Mouse (Mus musculus): ENCODE measurements around the gene Stx19. TPM values are rescaled to one million over a fixed set of nuclear protein-coding genes. Genes with fewer than 3 reads are reported as not detected.

The Stx19 gene
- total RNA-seq, 2 experiments from 2014 or later: not detected

DNA sequence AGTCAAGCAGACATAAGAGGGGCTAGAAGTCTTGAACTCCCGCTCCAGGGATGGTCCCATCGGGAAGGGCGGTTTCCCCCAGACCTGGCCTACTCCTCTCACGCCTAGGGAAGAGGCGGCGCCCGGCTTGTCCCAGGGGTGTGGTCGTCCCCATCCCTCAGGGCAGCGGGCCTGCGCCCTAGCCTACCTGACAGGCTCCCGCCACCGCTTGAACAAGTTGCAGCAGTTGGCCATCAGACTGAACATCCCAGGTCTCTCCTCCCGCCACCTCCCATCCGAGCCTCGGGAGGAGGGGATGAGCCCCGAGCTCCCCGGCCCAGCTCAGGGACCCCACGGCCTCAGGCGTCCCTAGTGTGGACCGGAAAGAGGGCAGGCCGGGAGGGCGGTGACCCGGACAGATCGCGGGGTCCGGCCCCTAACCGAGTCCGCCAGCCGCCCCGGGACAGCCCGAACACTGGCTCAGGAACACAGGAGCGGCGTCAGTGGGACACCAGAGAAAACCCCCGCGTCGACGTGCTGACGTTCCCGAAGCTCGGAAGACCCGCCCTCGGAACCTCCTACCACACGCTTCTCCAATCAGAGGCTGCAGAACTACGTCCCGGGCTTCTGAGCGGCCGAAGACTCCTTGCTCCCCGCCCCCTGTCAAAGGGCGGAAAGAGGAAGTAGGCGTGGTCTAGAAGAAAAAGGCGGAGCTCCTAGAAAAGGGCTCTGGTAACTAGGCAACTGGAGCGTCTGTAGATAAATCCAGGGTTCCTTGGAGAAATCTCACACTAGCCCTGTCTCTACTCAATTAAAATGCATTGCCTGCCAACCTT, 32.2 kb downstream of the Stx19 start, which contains the start of gene Arl13b:
Gene Arl13b (minus strand): TSS at position 543 of the 815 bp plus-strand sequence.
- intact Hi-C loops (cut with DNase I): no loop called here
- peak; percentile 91 for DNase-seq

DNA sequence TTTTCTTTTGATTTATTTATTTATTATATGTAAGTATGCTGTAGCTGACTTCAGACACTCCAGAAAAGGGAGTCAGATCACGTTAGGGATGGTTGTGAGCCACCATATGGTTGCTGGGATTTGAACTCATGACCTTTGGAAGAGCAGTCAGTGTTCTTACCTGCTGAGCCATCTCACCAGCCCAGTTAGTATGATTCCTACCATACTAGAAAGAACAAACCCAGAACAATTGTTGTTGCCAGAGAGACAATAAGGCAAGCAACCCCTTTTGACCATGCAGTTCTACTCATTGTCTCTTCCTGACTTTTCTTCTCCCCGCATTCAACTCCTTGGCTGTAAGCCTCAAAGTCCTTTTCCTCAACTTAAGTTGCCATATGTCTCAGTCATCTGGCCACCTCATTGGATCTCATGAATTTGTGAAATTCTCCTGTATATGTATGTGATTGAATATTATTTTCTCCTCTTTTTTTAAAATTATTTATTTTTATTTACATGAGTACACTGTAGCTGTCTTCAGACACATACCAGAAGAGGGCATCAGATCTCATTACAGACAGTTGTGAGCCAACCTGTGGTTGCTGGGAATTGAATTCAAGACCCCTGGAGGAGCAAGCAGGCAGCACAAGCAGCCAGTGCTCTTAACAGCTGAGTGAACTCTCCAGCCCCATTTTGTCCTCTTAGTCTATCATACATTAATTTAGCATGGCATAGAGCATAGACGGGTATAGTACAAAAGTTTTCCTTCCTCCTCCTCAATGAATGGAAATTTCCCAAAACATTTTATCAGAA, 38.2 kb downstream of the Stx19 start:
- no peak for DNase-seq
- intact Hi-C loops (cut with DNase I): no loop called here

DNA sequence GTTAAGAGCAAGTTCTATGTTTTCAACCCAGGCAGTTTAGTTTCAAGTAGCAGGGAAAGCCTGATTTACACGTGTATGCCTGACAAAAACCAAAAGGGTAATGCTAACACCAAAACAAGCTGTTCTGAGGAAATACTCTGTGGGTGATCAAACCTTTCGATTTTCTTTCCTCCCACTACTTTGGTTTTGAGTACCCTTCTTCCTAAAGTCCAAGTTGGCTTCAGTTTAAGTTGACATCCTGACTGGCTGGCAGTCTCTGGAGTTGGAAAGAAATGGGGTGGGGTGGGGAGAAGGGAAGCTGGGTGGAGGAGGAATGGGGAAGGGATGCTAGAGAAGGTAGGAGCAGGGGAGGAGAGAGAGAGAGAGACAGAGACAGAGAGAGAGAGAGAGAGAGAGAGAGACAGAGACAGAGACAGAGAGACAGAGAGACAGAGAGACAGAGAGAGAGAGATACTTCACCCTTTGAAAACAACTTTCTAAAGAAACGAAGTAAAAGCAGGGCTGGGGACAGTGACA, 39.2 kb downstream of the Stx19 start:
- no peak for DNase-seq
- intact Hi-C loops (cut with DNase I): no loop called here

DNA sequence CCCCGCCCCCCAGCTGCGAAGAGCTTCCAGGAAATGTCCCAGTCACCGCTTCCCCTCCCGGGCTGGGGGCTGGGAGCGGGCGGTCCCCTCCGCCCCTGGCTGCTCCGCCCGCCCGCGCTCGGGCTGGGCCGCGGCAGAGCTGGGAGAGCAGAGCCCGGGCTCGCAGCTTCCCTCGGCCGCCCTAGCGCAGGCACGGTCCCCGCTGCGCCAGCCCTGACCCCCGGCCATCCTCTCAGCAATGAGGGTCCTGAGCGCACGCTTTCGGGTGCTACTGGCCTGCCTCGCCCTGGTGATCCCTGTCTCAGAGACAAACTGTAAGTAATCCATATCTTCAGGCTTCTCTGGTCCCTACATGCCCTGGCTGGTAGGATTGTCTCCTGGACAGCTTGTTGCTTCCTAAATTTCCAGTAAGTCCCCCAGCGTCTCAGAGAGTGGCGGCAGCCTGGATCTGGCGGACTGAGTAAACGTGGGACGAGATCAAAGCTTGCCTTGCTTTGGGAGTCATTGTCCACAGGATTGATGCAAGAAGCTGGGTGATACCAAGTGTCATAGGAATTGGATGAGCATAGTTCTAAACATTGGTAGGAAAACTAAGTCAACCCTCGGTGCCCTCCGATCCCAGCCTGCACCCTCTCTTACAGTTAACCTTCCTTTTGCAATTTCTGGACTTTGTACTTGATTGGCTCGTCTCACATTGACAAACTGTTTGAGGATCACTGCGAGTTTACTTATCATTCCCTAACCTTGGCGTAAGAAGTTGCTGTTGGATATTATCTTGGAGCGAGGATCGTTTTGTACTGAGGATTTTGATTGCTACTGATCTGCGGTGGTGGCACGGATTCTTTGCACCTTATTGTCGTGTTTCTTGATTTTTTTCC, 40.0 kb downstream of the Stx19 start, which contains the start of gene Pros1:
Gene Pros1 (plus strand): TSS at position 117 of the 878 bp plus-strand sequence.
- intact Hi-C loops (cut with DNase I): no loop called here

DNA sequence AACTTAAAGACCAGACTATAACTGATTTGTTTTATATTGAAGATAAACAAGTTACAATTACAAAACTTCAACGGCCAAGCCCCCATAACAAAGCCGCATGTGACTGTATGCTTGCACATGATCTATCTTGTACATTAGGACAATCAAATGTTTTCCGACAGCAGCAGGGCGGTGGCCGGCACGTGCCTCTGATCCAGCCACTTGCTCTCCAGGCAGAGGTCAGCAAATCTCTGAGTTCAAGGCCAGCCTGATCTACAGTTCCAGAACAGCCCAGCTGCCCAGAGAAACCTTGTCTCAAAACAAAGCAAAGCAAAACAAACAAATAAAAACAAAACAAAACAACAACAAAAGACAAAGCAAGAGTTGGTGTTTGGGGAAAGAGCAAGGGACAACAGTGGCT, 40.9 kb downstream of the Stx19 start:
- no peak for DNase-seq
- intact Hi-C loops (cut with DNase I): no loop called here

More for the DNA sequence above, 40.0 kb downstream of the Stx19 start, which contains the start of gene Pros1:
- DNase-seq: peak; percentile 48

DNA sequence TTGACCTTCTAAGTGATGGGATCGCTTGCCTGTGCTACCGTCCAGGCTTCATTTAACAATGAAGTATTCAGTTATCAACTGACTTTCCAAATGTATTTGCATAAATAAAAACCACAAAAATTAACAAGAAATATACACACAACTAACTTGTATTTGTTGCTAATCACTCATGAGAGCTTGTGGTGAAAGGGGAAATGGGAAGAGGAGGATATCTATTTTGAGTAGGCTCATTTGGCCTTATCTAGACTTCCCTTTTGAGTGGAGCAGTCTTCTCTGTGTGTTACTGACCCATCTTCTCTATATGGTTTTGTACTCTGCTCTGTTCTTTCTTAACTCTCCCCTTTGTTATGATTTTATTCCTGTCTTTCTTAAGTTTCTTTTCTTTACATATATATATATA, 41.8 kb downstream of the Stx19 start:
- no peak for DNase-seq
- intact Hi-C loops (cut with DNase I): no loop called here

DNA sequence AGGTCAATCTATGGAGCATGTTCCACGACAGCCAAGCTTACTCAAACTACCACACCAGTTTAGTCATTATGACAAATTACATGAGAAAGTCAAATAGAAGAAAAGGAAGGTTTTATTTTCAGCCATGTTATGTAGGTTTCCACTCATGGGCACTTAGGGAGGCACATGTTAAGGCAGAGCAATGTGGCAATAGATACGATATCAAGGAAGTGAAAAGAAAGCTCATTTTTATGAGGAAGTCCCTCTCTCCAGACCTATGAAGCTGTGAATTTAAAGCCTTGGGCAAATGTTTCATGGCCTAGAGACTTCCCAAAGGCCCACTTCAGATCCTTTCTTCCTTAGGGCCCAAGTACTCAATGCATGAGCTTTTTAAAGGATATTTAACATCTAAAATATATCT, 43.0 kb downstream of the Stx19 start:
- intact Hi-C loops (cut with DNase I): no loop called here

DNA sequence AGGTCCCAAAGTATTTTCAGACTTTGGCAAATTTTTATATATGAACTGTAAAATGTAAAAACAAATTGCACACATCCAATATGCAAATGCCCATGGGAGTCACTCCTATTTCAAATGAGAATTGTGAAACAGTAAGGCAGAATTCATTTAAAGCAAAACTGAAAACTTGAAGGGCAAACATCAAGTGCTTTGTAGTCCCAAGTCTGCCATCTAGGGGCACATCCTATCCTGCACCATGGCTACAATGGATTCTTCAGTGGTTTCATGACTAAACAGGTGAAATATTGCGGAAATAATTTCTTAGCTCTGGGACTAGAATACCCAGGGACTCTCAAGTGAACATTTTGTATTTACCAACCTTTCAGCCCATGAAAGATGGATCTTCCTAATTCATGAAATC, 43.5 kb downstream of the Stx19 start:
- DNase-seq: no peak
- intact Hi-C loops (cut with DNase I): no loop called here

More for the DNA sequence above, 43.0 kb downstream of the Stx19 start:
- DNase-seq: no peak

DNA sequence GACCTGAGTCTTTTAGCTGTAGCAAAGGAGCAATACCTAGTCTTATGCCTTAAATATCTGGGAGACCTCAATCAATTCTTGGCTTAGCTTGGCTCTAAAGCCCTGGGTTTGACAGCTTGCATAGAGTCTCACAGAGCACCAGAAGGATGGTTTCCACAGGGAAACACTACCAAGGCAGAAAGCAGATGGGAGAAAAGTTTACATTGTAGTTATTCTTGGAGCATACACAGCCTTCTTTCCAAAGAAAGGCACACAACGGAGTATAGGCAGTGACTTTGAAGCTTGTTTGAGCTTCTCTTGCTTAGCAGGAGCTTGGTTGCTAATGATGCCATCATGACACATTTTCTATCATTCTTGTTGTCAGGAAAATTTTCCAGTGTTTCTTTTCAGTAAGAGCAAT, 45.7 kb downstream of the Stx19 start:
- no peak for DNase-seq
- intact Hi-C loops (cut with DNase I): no loop called here

DNA sequence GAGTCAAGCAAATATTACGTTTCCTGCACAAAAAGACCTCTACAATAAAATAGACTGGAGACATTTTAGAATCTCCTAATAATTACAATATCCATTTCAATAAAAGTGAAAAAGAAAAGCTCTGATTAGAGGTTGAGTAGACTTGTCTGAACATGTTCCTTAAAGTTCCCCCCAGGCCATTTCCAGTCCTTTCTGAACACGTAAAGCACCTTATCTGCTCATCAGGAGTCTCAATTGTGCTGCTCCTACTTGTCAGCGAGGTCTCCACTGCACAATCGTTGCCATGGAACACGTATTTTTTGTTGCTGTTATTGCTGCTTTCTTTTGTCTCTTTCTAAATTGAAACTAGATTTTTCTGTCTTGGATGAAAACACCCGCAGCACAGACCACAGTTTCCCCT, 47.0 kb downstream of the Stx19 start:
- intact Hi-C loops (cut with DNase I): no loop called here
- DNase-seq: no peak

DNA sequence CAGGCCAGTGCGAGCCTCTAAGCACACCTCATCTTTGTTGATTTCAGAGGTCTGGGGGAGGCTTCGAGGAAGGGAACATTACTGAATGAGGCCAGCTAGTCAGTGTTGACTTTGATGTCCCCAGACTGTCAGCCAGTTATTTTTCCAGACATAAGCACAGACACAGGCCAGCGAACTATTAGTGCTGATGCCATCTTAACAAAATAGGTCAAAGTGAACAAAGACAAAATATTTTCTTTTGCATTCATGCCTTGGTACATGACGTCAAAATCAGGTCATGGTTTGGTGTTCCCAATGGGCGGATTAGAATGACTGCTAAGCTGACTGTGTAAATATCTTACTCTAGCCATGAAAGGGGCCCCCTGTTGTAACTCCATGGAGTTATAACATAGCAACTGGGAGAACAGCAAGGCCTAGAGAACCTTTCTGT, 58.2 kb downstream of the Stx19 start:
- intact Hi-C loops (cut with DNase I): no loop called here
- no peak for DNase-seq

DNA sequence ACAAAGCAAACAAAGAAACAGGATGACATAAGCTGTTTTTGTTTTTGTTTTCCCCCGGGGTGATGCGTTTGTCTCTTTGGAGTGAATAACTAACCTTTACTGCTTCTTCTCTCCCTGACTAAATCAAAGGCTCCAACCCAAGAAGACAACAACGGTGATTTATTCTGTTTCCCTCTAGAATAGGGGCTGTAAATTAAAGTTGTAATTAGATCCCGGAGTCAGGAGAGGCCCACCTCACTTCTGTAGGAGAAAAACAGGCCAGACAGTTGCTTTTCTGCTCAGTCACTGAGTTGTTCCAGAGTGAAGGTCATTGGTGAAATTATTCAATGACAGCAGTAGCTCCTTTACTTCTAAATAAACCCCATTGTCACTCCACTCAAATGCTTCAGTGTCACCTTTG, 58.7 kb downstream of the Stx19 start:
- DNase-seq: no peak

More for the DNA sequence above, 58.7 kb downstream of the Stx19 start:
- intact Hi-C loops (cut with DNase I): no loop called here

Small RNA genes lying within 50 kb of the gene (microRNA-seq; reads per million reads assigned to microRNA genes)
- not detected for gene Gm25986

Other genes with a start within 250 kb of the Stx19 start
- gene Nsun3, start 27.9 kb upstream of the Stx19 start, total RNA-seq (2021): 10 to 100 TPM; 14.0 to 15.2 TPM
- 10 to 100 TPM; 13.1 to 16.9 TPM for gene Arl13b, start 32.4 kb downstream of the Stx19 start, total RNA-seq (2021)
- gene Pros1, start 39.6 kb downstream of the Stx19 start, total RNA-seq (2021): 1 to 10 TPM; 7.0 to 7.8 TPM

Data from left cerebral cortex, postnatal 4 days (tissue).